Mouse (Mus musculus) embryo, embryonic 11.5 days (tissue): ENCODE data around the gene Dlgap3.

Experiments used
- DNase-seq: peaks from one replicate; pipeline ENCODE4 v3.0.0-alpha.2; 2012; ENCODE audit warnings: low read depth, low spot score

The Dlgap3 gene

GRCm38 (mm10) chr4:127168914-127169345 lies at the start of gene Dlgap3:
Dlgap3 (plus strand) TSS chr4:127169204.
- DNase-seq, result no peak

- no peak for DNase-seq
Observed at GRCm38 (mm10) chr4:127123391-127123790, 45.6 kb upstream of the Dlgap3 start, which contains the start of gene Tmem35b. Tmem35b (plus strand) TSS chr4:127123691.

GRCm38 (mm10) chr4:127124331-127124730 lies 44.7 kb upstream of the Dlgap3 start:
- no peak for DNase-seq

- peak; percentile 79 for DNase-seq
Observed at GRCm38 (mm10) chr4:127125834-127126463, 43.1 kb upstream of the Dlgap3 start.

GRCm38 (mm10) chr4:127134687-127135086 lies 34.3 kb upstream of the Dlgap3 start:
- DNase-seq, result no peak

- no peak for DNase-seq
Observed at GRCm38 (mm10) chr4:127137591-127137990, 31.4 kb upstream of the Dlgap3 start.

- no peak for DNase-seq
Observed at GRCm38 (mm10) chr4:127138486-127138885, 30.5 kb upstream of the Dlgap3 start.

- no peak for DNase-seq
Observed at GRCm38 (mm10) chr4:127150031-127150430, 19.0 kb upstream of the Dlgap3 start.

GRCm38 (mm10) chr4:127153345-127153744 lies 15.7 kb upstream of the Dlgap3 start:
- no peak for DNase-seq

- no peak for DNase-seq
Observed at GRCm38 (mm10) chr4:127155757-127156156, 13.2 kb upstream of the Dlgap3 start.

GRCm38 (mm10) chr4:127157746-127158145 lies 11.3 kb upstream of the Dlgap3 start:
- no peak for DNase-seq

GRCm38 (mm10) chr4:127163926-127164325 lies 5.1 kb upstream of the Dlgap3 start:
- no peak for DNase-seq

GRCm38 (mm10) chr4:127167096-127167495 lies 1.9 kb upstream of the Dlgap3 start:
- no peak for DNase-seq

- peak; percentile 3 for DNase-seq
Observed at GRCm38 (mm10) chr4:127167731-127168130, 1.3 kb upstream of the Dlgap3 start.

GRCm38 (mm10) chr4:127168211-127168913 lies 642 bp upstream of the Dlgap3 start:
- peak; percentile 26 for DNase-seq

- DNase-seq, result peak; percentile 7
Observed at GRCm38 (mm10) chr4:127169346-127170221, 580 bp downstream of the Dlgap3 start.

GRCm38 (mm10) chr4:127170866-127171265 lies 1.9 kb downstream of the Dlgap3 start:
- DNase-seq, result no peak

- DNase-seq, result no peak
Observed at GRCm38 (mm10) chr4:127171341-127171905, 2.4 kb downstream of the Dlgap3 start.

GRCm38 (mm10) chr4:127172119-127172518 lies 3.1 kb downstream of the Dlgap3 start:
- DNase-seq, result no peak

GRCm38 (mm10) chr4:127172614-127173013 lies 3.6 kb downstream of the Dlgap3 start:
- no peak for DNase-seq

GRCm38 (mm10) chr4:127173461-127173860 lies 4.5 kb downstream of the Dlgap3 start:
- peak; percentile 73 for DNase-seq
